26 mouse cellular contexts compared by ENCODE assay signal in the genomic region with DNA sequence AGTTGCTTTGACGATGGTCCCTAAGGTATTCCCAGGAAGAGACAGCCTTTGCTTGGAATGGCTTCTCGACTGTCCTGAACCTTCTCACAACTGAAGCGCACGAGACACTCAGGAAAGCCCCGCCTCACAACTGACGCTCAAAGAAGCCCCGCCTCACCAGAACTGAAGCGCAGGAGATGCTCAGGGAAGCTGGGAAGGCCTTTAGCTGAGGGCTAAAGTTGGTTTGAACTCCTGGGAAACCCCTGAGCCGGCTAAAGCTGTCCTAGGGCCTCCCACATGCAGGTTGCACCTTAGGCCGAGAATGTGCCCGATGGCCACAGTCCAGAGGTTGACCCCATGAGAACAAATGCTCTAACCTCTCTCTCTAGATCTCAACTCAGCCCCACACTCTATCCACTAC. TPM values are rescaled to one million over a fixed set of nuclear protein-coding genes. Genes with fewer than 3 reads are reported as not detected.
"Had no signal": no experiment of that assay in that cellular context is flagged by ENCODE, and none has a peak within 500 bp of the region (broad histone marks: within the 10 kb centered on the region; RNA-seq: fewer than 3 reads in every experiment).

Gene Ankar (minus strand): TSS at position 101 of the 400 bp plus-strand sequence.

- H3K9me3 ChIP-seq: neural tube, embryonic 12.5 days; neural tube, embryonic 13.5 days; neural tube, embryonic 15.5 days; stomach, embryonic 15.5 days had no signal

- H3K4me2 ChIP-seq: neural tube, embryonic 12.5 days; neural tube, embryonic 13.5 days; neural tube, embryonic 15.5 days; stomach, embryonic 15.5 days had no signal

- H3K27me3 ChIP-seq: neural tube, embryonic 12.5 days; neural tube, embryonic 13.5 days; neural tube, embryonic 15.5 days; stomach, embryonic 15.5 days had no signal

- H3K4me3 ChIP-seq: neural tube, embryonic 12.5 days; neural tube, embryonic 13.5 days; neural tube, embryonic 15.5 days; stomach, embryonic 15.5 days had no signal

- H3K27ac ChIP-seq: neural tube, embryonic 12.5 days; neural tube, embryonic 13.5 days; neural tube, embryonic 15.5 days; stomach, embryonic 15.5 days; stomach, postnatal 0 days had no signal

- H3K4me1 ChIP-seq: neural tube, embryonic 12.5 days; neural tube, embryonic 13.5 days; neural tube, embryonic 15.5 days; stomach, embryonic 15.5 days had no signal

- H3K36me3 ChIP-seq: neural tube, embryonic 12.5 days; neural tube, embryonic 13.5 days; neural tube, embryonic 15.5 days; stomach, embryonic 15.5 days had no signal

- H3K9ac ChIP-seq: neural tube, embryonic 12.5 days; neural tube, embryonic 13.5 days; neural tube, embryonic 15.5 days; stomach, embryonic 15.5 days had no signal

- DNase-seq: retina, postnatal 1 day; right cerebral cortex, adult 18-20 months; right cerebral cortex, postnatal 14 days; right cerebral cortex, postnatal 25 days; right cerebral cortex, postnatal 4 days; spleen, adult 18-20 months; thymus, adult 18-20 months; thymus, adult 2 months; thymus, postnatal 14 days; thymus, postnatal 25 days; thymus, postnatal 36 days; thymus, postnatal 4 days had no signal

RNA-seq across cellular contexts. Expression of gene Ankar, which starts in this region (rescaled TPM):
- total RNA-seq: neutrophil, adult 5-6 weeks had no signal
- polyA plus RNA-seq: neural tube, embryonic 11.5 days; neural tube, embryonic 12.5 days; neural tube, embryonic 13.5 days; neural tube, embryonic 14.5 days; neural tube, embryonic 15.5 days; small intestine, adult 2 months; spleen, adult 2 months; stomach, embryonic 14.5 days; stomach, embryonic 15.5 days; stomach, embryonic 16.5 days; stomach, postnatal 0 days; thymus, adult 2 months; thymus, postnatal 0 days; urinary bladder, adult 2 months had no signal
